Mouse (Mus musculus) megakaryocyte, embryonic 14.5 days (primary cell): ENCODE measurements around the gene Lhx1. TPM values are rescaled to one million over a fixed set of nuclear protein-coding genes. Genes with fewer than 3 reads are reported as not detected.

Experiments
- H3K27me3 ChIP-seq: replicated peaks from 2 replicates; pipeline ENCODE3; 2012; ENCODE audit warnings: inconsistent platforms
- H3K36me3 ChIP-seq: replicated peaks from 2 replicates; pipeline ENCODE3; 2012; ENCODE audit warnings: low read length, inconsistent platforms, mixed read lengths
- H3K4me1 ChIP-seq: 2 replicates; pipeline ENCODE4 v1.6.1; 2012; ENCODE audit warnings: inconsistent platforms
- H3K4me3 ChIP-seq: replicated peaks from 2 replicates; pipeline ENCODE3; 2012; ENCODE audit warnings: moderate library complexity, mild to moderate bottlenecking, inconsistent platforms
- H3K9me3 ChIP-seq: 2 replicates; pipeline ENCODE4 v1.6.1; 2012; ENCODE audit warnings: inconsistent platforms
- FLI1 ChIP-seq: IDR thresholded peaks from 2 replicates; pipeline ENCODE4 v1.6.1; 2012; ENCODE audit warnings: low read length, inconsistent platforms, mixed read lengths
- GATA1 ChIP-seq: IDR thresholded peaks from 3 replicates; pipeline ENCODE4 v1.6.1; 2012; ENCODE audit warnings: mixed read lengths, low read length, inconsistent platforms, borderline replicate concordance
- polyA plus RNA-seq: library from polyadenylated mRNA; stranded (reverse); fragments of >175 nt; gene quantifications from 2 replicates; pipeline ENCODE4 v1.2.3, GENCODE M21; 2012; ENCODE audit warnings: low replicate concordance; ENCODE audit not compliant: insufficient read depth

Lhx1 gene
- polyA plus RNA-seq, 1 experiment: not detected

DNA sequence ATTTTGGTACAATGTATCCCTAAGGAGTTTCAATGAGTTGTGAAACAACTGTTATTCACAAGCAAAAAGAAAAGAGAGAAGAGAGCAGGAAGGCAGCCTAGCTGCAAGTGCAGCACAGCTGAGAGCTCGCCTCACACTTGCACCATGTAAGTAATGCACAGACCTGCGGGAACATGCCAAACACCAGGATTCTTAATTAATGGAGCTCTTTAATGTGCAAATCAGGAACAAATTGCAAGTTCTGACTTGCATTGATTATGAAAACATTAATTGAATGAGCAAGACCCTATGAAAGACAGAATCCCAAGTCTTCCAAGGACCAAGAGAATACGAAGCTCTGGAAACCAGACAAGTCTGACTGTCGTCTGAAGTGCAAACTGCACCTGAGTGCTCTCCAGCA, 29.6 kb downstream of the Lhx1 start:
- TF ChIP-seq FLI1 (no peak), GATA1 (no peak)
- no peaks in the 10 kb centered on the region; the same call in 1 of the 2 replicates for H3K4me1 ChIP-seq
- H3K9me3 ChIP-seq: no peaks in the 10 kb centered on the region
- no peaks in the 10 kb centered on the region for H3K27me3 ChIP-seq
- H3K36me3 ChIP-seq: peaks cover 66% of the 10 kb centered on the region
- no peak overlapping the region for H3K4me3 ChIP-seq

DNA sequence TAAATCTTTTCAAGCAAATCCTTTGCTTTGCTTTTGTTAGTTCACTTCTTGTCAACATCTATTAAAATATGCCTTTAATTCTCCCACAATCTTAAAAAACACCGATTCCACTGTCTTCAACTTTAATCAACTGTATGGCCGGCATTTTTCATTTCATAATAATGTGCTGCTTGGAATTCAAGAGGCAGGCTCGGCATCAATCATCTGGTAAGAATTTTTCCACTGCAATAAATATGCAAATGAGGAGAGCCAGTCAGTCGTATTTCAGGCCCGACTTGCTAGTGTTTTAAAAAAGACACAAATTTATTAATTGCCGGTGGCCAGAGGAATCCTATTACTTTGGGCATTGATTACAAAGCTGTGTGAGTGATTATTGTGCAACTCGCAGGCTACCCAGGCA, 43.7 kb downstream of the Lhx1 start:
- Histone ChIP-seq H3K27me3 (no peaks in the 10 kb centered on the region), H3K4me3 (no peak overlapping the region), H3K36me3 (peaks cover 4% of the 10 kb centered on the region), H3K4me1 (peaks cover 8% of the 10 kb centered on the region; the same call in 1 of the 2 replicates), H3K9me3 (no peaks in the 10 kb centered on the region)
- TF ChIP-seq GATA1 (no peak), FLI1 (no peak)

DNA sequence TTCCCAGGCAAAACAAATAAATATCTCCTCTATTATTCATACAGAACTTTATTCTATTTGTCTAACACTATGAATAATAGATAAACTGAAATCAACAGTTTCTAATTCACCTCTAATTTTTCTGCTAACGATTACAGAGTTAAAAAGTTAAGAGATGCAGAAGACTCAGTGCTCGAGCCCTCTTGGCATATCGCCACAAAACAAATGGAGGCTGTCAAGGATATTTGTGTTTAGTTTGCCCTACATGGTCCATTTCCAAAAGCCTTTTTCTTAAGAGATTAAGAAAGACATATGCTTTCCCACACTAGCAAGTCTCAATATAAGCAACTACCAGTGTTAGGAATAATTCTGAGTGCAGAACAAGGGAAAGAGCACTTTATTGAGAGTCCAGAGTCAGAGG, 44.9 kb downstream of the Lhx1 start:
- Histone ChIP-seq H3K27me3 (no peaks in the 10 kb centered on the region), H3K4me1 (peaks cover 15% of the 10 kb centered on the region), H3K4me3 (no peak overlapping the region), H3K36me3 (peaks cover 4% of the 10 kb centered on the region), H3K9me3 (no peaks in the 10 kb centered on the region)
- no peak for TF ChIP-seq FLI1
- TF ChIP-seq GATA1: no peak

DNA sequence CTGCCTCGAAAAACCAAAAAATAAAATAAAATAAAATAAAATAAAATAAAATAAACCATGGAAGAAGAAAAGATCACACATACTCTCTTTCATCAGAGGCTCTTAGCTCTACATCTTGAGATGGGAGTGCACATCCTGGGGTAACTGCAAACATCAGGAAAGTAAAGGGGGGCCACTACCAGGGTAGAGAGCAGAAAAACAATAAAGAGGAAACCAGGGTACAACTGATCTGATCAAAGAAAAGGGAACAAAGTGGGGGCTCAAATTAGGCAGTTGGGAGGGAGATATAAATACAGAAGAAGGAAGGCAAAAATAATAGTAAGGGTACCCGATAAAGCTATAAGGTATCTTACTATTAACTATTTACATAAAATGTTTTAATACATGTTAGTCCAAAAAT, 48.7 kb downstream of the Lhx1 start:
- TF ChIP-seq GATA1 (no peak), FLI1 (no peak)
- Histone ChIP-seq H3K9me3 (no peaks in the 10 kb centered on the region), H3K4me3 (no peak overlapping the region), H3K27me3 (no peaks in the 10 kb centered on the region), H3K36me3 (peaks cover 19% of the 10 kb centered on the region), H3K4me1 (peaks cover 15% of the 10 kb centered on the region)

DNA sequence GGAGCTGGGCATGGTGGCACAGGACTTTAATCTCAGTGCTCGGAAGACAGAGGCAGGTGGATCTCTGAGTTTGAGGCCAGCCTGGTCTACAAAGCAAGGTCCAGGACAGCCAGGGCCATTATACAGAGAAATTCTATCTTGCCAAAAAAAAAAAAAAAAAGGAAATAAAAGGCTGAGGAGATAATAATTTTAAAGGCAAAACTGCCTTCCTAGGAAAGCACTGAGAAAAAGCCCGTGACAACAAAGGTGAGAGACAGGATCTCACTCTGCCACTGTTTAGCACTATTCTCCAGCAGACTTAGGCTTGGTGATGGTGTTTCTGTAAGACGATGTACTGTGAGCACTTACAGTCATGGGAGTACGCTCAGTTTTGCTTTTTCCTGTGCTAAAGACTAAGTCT, 49.3 kb downstream of the Lhx1 start:
- no peaks in the 10 kb centered on the region for H3K27me3 ChIP-seq
- no peaks in the 10 kb centered on the region for H3K9me3 ChIP-seq
- peaks cover 25% of the 10 kb centered on the region for H3K36me3 ChIP-seq
- H3K4me1 ChIP-seq: peaks cover 15% of the 10 kb centered on the region
- TF ChIP-seq FLI1 (no peak), GATA1 (no peak)
- H3K4me3 ChIP-seq: no peak overlapping the region

DNA sequence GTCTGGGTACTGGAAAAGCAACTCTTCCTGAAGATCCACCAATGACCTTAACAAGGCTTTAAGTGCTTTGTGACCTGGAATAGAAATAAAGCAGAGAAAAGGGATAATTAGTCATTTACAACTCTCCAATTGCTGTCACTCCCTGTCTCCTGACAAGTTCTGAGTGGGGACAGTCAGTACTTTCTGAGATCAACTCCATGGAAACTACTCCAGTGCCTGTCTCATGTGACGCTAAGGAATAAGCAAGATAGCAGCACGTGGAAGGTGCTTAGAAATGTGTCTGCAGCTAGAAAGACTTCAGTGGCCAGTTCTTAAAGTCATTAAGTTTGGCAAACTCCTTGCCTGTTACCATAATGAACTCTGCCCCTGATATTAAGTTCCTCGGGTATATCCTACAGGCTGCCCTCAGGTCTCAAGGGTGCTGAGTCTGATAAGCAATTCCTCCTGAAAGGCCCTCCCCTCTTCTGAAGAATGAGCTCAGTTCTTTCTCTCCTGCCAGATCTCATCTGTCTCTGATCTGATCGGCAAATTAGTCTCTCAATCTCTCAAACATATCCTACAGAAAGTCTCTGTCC, 52.2 kb downstream of the Lhx1 start:
- Histone ChIP-seq H3K27me3 (no peaks in the 10 kb centered on the region), H3K9me3 (no peaks in the 10 kb centered on the region), H3K4me1 (peaks cover 12% of the 10 kb centered on the region), H3K36me3 (peaks cover 44% of the 10 kb centered on the region), H3K4me3 (no peak overlapping the region)
- no peak for TF ChIP-seq GATA1
- no peak for TF ChIP-seq FLI1

Other genes starting within 250 kb of the Lhx1 start
- 2.5 and 13.5 TPM in 2 replicates for gene Aatf, start 12.0 kb downstream of the Lhx1 start, polyA plus RNA-seq